Mouse (Mus musculus) layer of hippocampus, adult 6 months (tissue): ENCODE data around the gene Art2b. TPM values are rescaled to one million over a fixed set of nuclear protein-coding genes. Genes with fewer than 3 reads are reported as not detected.

Source experiments
- long read RNA-seq, 2 experiments: library from polyadenylated mRNA; unstranded; transcript quantifications; one replicate each; pipeline ENCODE4 v2.0.0; 2019 to 2020
- polyA plus RNA-seq: library from polyadenylated mRNA; unstranded; fragments of <200 nt; fragmentation: Nextera tagmentation; gene quantifications from 2 replicates; pipeline ENCODE4 v1.2.3, GENCODE M21; 2021

The Art2b gene
- polyA plus RNA-seq: not detected in 2 replicates
- long read RNA-seq, experiment 1: 0 reads
- long read RNA-seq, experiment 2: 0 reads

DNA sequence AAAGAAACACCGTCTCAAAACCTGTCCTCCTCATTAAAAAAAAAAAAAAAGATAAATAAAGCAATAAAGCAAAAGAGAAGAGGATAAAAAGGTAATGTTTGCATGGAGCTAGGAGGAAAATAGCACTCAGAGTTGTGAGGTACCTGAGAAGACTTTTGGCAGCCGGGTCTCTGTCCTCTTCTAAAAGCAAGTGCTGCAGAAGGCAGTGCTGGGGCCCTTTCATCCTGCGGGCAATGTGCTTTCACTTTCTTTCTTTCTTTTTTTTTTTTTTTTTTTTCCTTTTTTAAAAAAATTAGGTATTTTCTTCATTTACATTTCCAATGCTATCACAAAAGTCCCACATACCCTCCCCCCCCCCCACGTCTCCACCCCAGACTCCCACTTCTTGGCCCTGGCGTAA, at the start of gene Art2b:
TSS of gene Art2b (minus strand) at position 193 of the 400 bp plus-strand sequence.

Other genes starting within 250 kb of the Art2b start
- gene Arap1, start 237.5 kb downstream of the Art2b start, polyA plus RNA-seq: 7.5 and 7.8 TPM in 2 replicates
- gene Gm45837, start 174.7 kb downstream of the Art2b start, polyA plus RNA-seq: 1.5 TPM in 1 of 2 replicates, not detected in the other
- gene Pde2a, start 163.9 kb downstream of the Art2b start, polyA plus RNA-seq: 127 and 129 TPM in 2 replicates
- 57.2 and 63.6 TPM in 2 replicates for gene Clpb, start 78.0 kb upstream of the Art2b start, polyA plus RNA-seq
- gene Phox2a, start 232.7 kb upstream of the Art2b start, polyA plus RNA-seq: not detected in 2 replicates